7 mouse cellular contexts compared by ENCODE assay signal in the genomic region with DNA sequence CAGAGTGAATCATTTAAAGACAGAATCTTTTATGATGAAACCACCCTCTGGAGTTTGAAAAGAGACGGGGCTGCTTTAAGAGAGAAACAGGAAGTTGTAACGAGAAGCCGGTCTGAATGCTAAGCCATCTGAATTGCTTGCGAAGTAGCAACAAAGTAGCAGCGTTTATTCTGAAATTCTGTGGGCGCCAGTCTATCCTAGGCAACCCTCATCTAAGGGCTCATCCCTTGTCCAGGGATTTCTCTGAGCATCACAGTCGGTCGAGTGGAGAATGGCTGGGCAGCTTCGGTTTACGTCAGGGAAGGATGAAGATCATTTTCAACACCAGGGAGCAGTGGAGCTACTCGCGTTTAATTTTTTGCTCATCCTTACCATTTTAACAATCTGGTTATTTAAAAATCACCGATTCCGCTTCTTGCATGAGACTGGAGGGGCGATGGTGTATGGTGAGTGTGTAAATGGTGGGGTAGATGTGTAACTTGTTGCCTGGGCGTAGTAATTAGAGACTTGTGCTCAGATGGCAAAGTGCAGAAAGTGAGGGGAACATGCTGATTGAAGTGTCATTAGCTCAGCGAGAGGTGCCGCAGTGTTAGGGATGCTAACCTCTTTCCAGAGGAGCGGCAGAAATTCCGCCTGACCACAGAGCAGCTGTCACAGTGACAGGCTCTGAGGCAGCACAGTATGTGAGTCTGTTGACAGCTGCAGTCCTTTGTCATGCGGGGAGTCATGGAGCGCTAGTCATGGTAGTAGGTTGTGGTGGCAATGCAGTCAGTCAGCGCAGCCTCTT. TPM values are rescaled to one million over a fixed set of nuclear protein-coding genes. Genes with fewer than 3 reads are reported as not detected.
DNase-seq lines count a peak whose midpoint lies in the region; ATAC-seq lines count a peak whose summit lies in the region.

Gene Slc9a9 (plus strand): TSS at position 119 of the 787 bp plus-strand sequence.

- peak; percentile 65 for ATAC-seq in frontal cortex, adult (ENCODE audit: low TSS enrichment)
- ATAC-seq in hindbrain, embryonic 14.5 days (ENCODE audit: low FRiP score) = peak; percentile 90

- H3K4me3 ChIP-seq in hindbrain, embryonic 14.5 days (replicated peaks; ENCODE audit: low read length) = peak within 1 kb of the TSS; percentile 41
- peak within 1 kb of the TSS; percentile 74 for H3K4me3 ChIP-seq in macrophage (ENCODE audit: inconsistent target)

- H3K36me3 ChIP-seq in hindbrain, embryonic 14.5 days (replicated peaks; ENCODE audit: control insufficient read depth, insufficient read depth) = no peaks in the 10 kb centered on the region
- H3K36me3 ChIP-seq in macrophage (ENCODE audit: inconsistent target) = no peaks in the 10 kb centered on the region

- peak within 1 kb of the TSS; percentile 66 for H3K4me2 ChIP-seq in hindbrain, embryonic 14.5 days (replicated peaks)

- no peaks in the 10 kb centered on the region for H3K9me3 ChIP-seq in hindbrain, embryonic 14.5 days (ENCODE audit: control insufficient read depth, low read length)

- H3K4me1 ChIP-seq in hindbrain, embryonic 14.5 days (replicated peaks; ENCODE audit: control insufficient read depth, insufficient read depth, low read length) = no peaks in the 10 kb centered on the region

- peak within 1 kb of the TSS; percentile 69 for H3K9ac ChIP-seq in hindbrain, embryonic 14.5 days

- WGBS in hindbrain, embryonic 14.5 days = 1% methylated on average over 23 of the region's 23 CpGs
- under 1% methylated on average over 21 of the region's 23 CpGs for WGBS in macrophage (ENCODE audit: missing documents)

- no peaks in the 10 kb centered on the region for H3K27me3 ChIP-seq in hindbrain, embryonic 14.5 days (ENCODE audit: control insufficient read depth, insufficient read depth, low read length)

- H3K27ac ChIP-seq in hindbrain, embryonic 14.5 days = peak within 1 kb of the TSS; percentile 55
- H3K27ac ChIP-seq in macrophage = peak within 1 kb of the TSS; percentile 78

- peak; percentile 77 for DNase-seq in ZHBTc4 (ENCODE audit: low read depth, low spot score)
- peak; percentile 51 for DNase-seq in cerebellum, adult 9-10 months
- peak; percentile 59 for DNase-seq in hindbrain, embryonic 14.5 days (ENCODE audit: low spot score)
- peak; percentile 52 to 55 for DNase-seq in left cerebral cortex, adult 8-10 months (ENCODE audit: low spot score in 2 of 2)
- DNase-seq in right cerebral cortex, postnatal 14 days = peak; percentile 25

- H3K79me2 ChIP-seq in macrophage (ENCODE audit: inconsistent target) = peaks cover 51% of the 10 kb centered on the region

RNA-seq across cellular contexts. Expression of gene Slc9a9, which starts in this region (rescaled TPM):
- 6.3 and 6.4 TPM in 2 replicates for polyA plus RNA-seq in hindbrain, embryonic 14.5 days (2014; fragmentation: Nextera tagmentation; extraction: Ambion mirVana)
- total RNA-seq in left cerebral cortex, adult 8-10 months (2022) = 10 to 100 TPM; 20.8 to 27.9 (median 24.4) TPM
- 1,000 to 10,000 TPM in 8 of 26 experiments, 100 to 1,000 TPM in 18; 260 to 1,350 (median 482) TPM for total RNA-seq in macrophage (2018; cell fraction: chromatin; rRNA removed)
- total RNA-seq in macrophage (2018; cell fraction: cytosol; rRNA removed) = 100 to 1,000 TPM in 13 of 26 experiments, 10 to 100 TPM in 13; 44.5 to 321 (median 150) TPM
- 1,000 to 10,000 TPM in 2 of 26 experiments, 100 to 1,000 TPM in 23, 10 to 100 TPM in 1; 86.3 to 1,212 (median 410) TPM for total RNA-seq in macrophage (2018; cell fraction: nucleus; rRNA removed)
- 108 to 246 TPM (median 219 TPM) in 3 replicates for polyA plus RNA-seq in macrophage (2018)

Comparison
In these comparisons a context has a peak if more than half of its experiments do, and no peak if none do; other contexts are left out.
1. Peak in every context shown above with its lines: DNase-seq, ATAC-seq, H3K4me3 ChIP-seq and H3K27ac ChIP-seq.
2. RNA of gene Slc9a9 (polyA plus RNA-seq): 108 to 246 TPM in macrophage; 6.3 to 6.4 TPM in hindbrain, embryonic 14.5 days; every median in the first group is over 10 times any median in the second.
3. DNase-seq: peak in every context shown above with its lines; median percentile 77 in ZHBTc4; 59 in hindbrain, embryonic 14.5 days; 54 in left cerebral cortex, adult 8-10 months; 51 in cerebellum, adult 9-10 months; 25 in right cerebral cortex, postnatal 14 days.